Mouse (Mus musculus) bone marrow macrophage, adult 2 months (primary cell): Measurements from ENCODE around the gene Gzma.

ENCODE experiments used
- CTCF ChIP-seq: IDR thresholded peaks from 2 replicates; pipeline ENCODE4 v1.5.1; 2012; ENCODE audit warnings: low read depth, mild to moderate bottlenecking, low read length, moderate library complexity
- POLR2A ChIP-seq: IDR thresholded peaks from 2 replicates; pipeline ENCODE4 v1.6.1; 2012; ENCODE audit warnings: mild to moderate bottlenecking, low read depth, low read length, borderline replicate concordance

GRCm38 (mm10) chr13:113079021-113079420 is 21.8 kb downstream of the Gzma start:
- TF ChIP-seq CTCF (no peak), POLR2A (no peak)
